Mouse (Mus musculus) spleen, postnatal 0 days (tissue): Measurements from ENCODE around the gene Snx22. TPM values are rescaled to one million over a fixed set of nuclear protein-coding genes. Genes with fewer than 3 reads are reported as not detected.

Experiments used
- polyA plus RNA-seq: library from polyadenylated mRNA; unstranded; fragments of >200 nt; fragmentation: Nextera tagmentation; extraction: Ambion mirVana; gene quantifications from 2 replicates; pipeline ENCODE4 v1.2.1, GENCODE M21; 2015

Gene Snx22
- 28.3 and 31.8 TPM in 2 replicates for polyA plus RNA-seq

DNA sequence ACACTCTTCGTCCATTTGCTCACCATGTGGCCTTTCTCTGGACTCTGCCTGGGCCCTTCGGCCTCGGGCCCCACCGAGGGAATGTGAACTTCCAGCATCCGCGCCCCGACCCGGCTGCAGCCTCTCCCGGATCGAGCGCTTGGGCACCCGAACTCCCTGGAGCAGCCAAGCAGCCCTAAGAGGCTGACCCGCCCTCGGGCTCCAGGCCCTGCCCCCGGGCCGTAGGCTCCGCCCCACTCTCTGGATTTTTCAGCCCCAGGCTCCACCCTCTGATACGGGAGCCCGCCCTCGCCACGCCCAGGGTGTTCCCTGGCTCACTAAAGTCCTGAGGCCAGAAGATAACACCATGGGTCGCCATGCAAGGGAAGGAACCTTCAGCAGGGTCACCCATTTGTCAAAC lies at the start of gene Snx22:
Snx22 (minus strand) TSS at position 137 of the 400 bp plus-strand sequence.

DNA sequence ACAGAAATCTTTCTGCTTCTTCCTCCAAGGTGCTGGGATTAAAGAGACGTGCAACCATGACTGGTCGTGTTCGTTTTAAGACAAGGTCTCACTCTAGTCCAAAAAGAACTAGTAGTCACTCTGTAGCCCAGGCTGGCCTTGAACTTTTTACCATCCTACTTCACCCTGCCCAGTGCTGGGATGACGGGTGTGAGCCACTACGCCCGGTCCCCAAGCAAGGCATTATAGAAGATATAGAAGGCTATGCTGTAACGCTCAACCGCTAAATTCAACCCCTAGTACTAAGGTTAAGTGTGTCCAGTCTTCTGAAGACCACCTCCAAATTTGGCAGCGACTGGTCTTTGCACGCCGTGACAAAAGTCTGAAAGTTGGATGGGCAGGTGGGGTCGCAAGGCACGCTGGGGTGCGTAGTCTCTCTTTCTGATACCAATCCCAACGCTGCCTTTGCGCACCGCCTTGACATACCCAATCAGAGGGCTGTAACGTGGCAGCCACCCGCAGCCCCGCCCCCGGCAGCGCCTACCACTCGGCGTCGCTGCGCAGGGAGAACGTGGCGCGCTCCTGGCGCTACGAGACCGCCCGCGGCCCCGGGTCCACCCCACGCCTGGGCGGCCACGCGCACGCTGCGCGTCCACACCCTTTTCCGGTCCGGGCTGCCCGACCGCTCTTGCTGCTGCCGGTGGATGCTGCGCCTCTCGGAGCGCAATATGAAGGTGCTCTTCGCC lies 9.8 kb downstream of the Snx22 start, which contains the start of gene Ppib:
Ppib (plus strand) TSS at position 640 of the 725 bp plus-strand sequence.

Other genes with a start within 250 kb of the Snx22 start
- gene Zfp609, start 242.2 kb downstream of the Snx22 start, polyA plus RNA-seq: 2.4 and 2.7 TPM in 2 replicates
- gene Pclaf, start 179.5 kb downstream of the Snx22 start, polyA plus RNA-seq: 178 and 205 TPM in 2 replicates
- 12.5 and 13.9 TPM in 2 replicates for gene Trip4, start 160.9 kb downstream of the Snx22 start, polyA plus RNA-seq
- gene Csnk1g1, start 160.8 kb downstream of the Snx22 start, polyA plus RNA-seq: 7.4 and 9.8 TPM in 2 replicates
- gene Ppib, start 9.5 kb downstream of the Snx22 start, polyA plus RNA-seq: 299 and 306 TPM in 2 replicates
- 76.5 and 76.8 TPM in 2 replicates for gene Snx1, start 56.9 kb upstream of the Snx22 start, polyA plus RNA-seq
- 203 and 210 TPM in 2 replicates for gene Ciao2a, start 56.9 kb upstream of the Snx22 start, polyA plus RNA-seq
- 53.9 and 55.3 TPM in 2 replicates for gene Dapk2, start 88.5 kb upstream of the Snx22 start, polyA plus RNA-seq